Mouse (Mus musculus) megakaryocyte, embryonic 14.5 days (primary cell): ENCODE data around the gene Cd248.

Experiments used
- FLI1 ChIP-seq: IDR thresholded peaks from 2 replicates; pipeline ENCODE4 v1.6.1; 2012; ENCODE audit warnings: low read length, inconsistent platforms, mixed read lengths
- GATA1 ChIP-seq: IDR thresholded peaks from 3 replicates; pipeline ENCODE4 v1.6.1; 2012; ENCODE audit warnings: mixed read lengths, low read length, inconsistent platforms, borderline replicate concordance

DNA sequence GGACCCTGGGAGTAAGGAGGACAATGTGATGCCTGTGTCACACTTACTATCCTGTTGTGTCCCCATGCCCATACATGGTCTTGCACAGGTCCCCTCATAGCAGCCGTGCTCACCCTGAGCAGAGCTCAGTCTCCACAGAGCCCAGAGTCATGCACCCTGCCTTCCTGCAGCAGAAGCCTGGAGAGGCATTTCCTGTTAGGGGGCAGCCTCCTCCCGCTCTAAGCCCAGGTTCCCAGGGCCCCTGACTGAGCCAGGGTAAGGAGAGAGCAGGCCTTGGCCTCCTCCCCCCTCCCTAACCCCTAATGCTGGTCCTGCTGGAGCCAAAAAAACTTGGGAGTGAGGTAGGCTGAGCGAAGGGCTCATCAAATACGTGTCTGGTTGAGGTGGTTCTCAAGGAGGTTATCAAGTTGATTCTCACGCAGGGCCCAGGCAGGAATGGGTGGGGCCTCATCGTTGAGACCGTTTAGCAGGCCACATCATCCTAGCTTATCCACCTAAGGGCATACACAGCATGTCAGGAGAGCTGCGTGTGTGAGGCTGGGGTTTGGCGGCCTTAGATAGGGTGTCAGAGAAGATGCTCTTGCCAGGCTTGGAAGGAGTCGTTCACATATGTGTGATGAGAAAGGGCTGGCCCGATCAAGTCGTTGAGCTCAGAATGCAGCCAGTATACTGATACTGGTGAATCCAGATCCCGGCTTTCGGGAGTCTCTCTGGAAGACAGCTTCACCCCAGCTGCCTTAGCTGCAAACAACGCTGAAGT is 658 bp upstream of the Cd248 start:
- TF ChIP-seq GATA1: no peak
- no peak for TF ChIP-seq FLI1
